Mouse (Mus musculus) brain, embryonic 14.5 days (tissue): ENCODE measurements around the gene Ube3b.

Source experiments
- CTCF ChIP-seq: fragments of 200-500 bp; IDR thresholded peaks from 2 replicates; pipeline ENCODE4 v1.5.1; 2012; ENCODE audit warnings: inconsistent platforms, mild to moderate bottlenecking, moderate library complexity, borderline replicate concordance; ENCODE audit not compliant: insufficient read depth, insufficient read length; ENCODE audit errors: extremely low read depth
- POLR2A ChIP-seq: fragments of 200-500 bp; IDR thresholded peaks from 2 replicates; pipeline ENCODE4 v1.6.1; 2012; ENCODE audit warnings: mild to moderate bottlenecking, inconsistent platforms, borderline replicate concordance; ENCODE audit not compliant: poor library complexity, insufficient read depth, insufficient read length, severe bottlenecking; ENCODE audit errors: extremely low read depth

GRCm38 (mm10) chr5:114418541-114418940, 38.1 kb downstream of the Ube3b start:
- TF ChIP-seq CTCF (peak; percentile 61; the same call in 1 of the 2 replicates), POLR2A (no peak)
